Mouse (Mus musculus): ENCODE results near the gene Arhgef10l.

GRCm38 (mm10) chr4:140580866-140581265 lies 84.9 kb downstream of the Arhgef10l start:
- TF ChIP-seq POLR2A (IDR thresholded peaks at IDR 0.05; ENCODE audit: low read depth, low read length) (no peak), CTCF (IDR thresholded peaks at IDR 0.05; ENCODE audit: extremely low read depth, insufficient read length, insufficient replicate concordance, low read depth, low read length) (no peak)
